13 mouse cellular contexts compared by ENCODE assay signal in genomic region chr12:81616980-81617379, GRCm38 (mm10). TPM values are rescaled to one million over a fixed set of nuclear protein-coding genes. Genes with fewer than 3 reads are reported as not detected.
A peak's percentile ranks its signal among the peaks of the same experiment; 100 is the strongest.
DNase-seq lines count a peak whose midpoint lies in the region.
"Had no signal": no experiment of that assay in that cellular context is flagged by ENCODE, and none has a peak within 500 bp of the region (broad histone marks: within the 10 kb centered on the region; RNA-seq: fewer than 3 reads in every experiment).

No protein-coding gene starts in this region.

- DNase-seq in left cerebral cortex, adult 18-20 months (ENCODE audit: low spot score in 2 of 2), result peak; percentile 53 to 65
- DNase-seq in left cerebral cortex, postnatal 10 days (ENCODE audit: extremely low spot score in 1 of 2, low spot score in 2 of 2), result no peak
- peak; percentile 91 for DNase-seq in brain, adult 2 months (ENCODE audit: low read depth, low spot score)
- DNase-seq in left cerebral cortex, postnatal 36 days (ENCODE audit: low spot score in 2 of 2), result peak; percentile 37 to 48
- DNase-seq in urinary bladder, postnatal 25 days (ENCODE audit: low spot score), result peak; percentile 15
- DNase-seq in adrenal gland, postnatal 36 days, result no peak
- no peak for DNase-seq in embryo, embryonic 11 days
- DNase-seq: cerebellum, adult 18-20 months; gastrocnemius, adult 2 months; heart, postnatal 36 days; lung, adult 2 months; thymus, postnatal 14 days had no signal

- intact Hi-C loops in left cerebral cortex, postnatal 10 days (cut with DNase I), result loop anchor here (5.0 kb wide), 2 partner anchors 70 to 85 kb away; no protein-coding TSS in a partner anchor
- intact Hi-C loops in left cerebral cortex, postnatal 36 days (cut with DNase I), result loop anchor here (5.0 kb wide), 1 partner anchor 70 kb away; no protein-coding TSS in a partner anchor

RNA-seq across cellular contexts. Expression of gene Ttc9, which starts 14.1 kb away (rescaled TPM):
- total RNA-seq in left cerebral cortex, adult 18-20 months (2021), result 10 to 100 TPM; 49.1 to 52.8 TPM
- 10 to 100 TPM; 76.7 to 78.7 TPM for total RNA-seq in left cerebral cortex, postnatal 10 days (2021)
- total RNA-seq in left cerebral cortex, postnatal 36 days (2021), result 10 to 100 TPM; 50.2 to 56.7 TPM
- total RNA-seq in adrenal gland, postnatal 36 days (2021), result 1 to 10 TPM; 4.4 TPM
- total RNA-seq: CH12.LX had no signal

RNA-seq across cellular contexts. Expression of gene Med6, which starts 22.2 kb away (rescaled TPM):
- total RNA-seq in left cerebral cortex, adult 18-20 months (2021), result 10 to 100 TPM; 28.7 to 29.2 TPM
- total RNA-seq in left cerebral cortex, postnatal 10 days (2021), result 10 to 100 TPM; 22.1 to 24.9 TPM
- total RNA-seq in left cerebral cortex, postnatal 36 days (2021), result 10 to 100 TPM; 26.5 to 30.6 TPM
- total RNA-seq in adrenal gland, postnatal 36 days (2021), result 10 to 100 TPM; 23.8 to 24.8 TPM

RNA-seq across cellular contexts. Expression of gene Adam21, which starts 48.7 kb away (rescaled TPM):
- under 1 TPM; 0.21 to 0.51 TPM for total RNA-seq in left cerebral cortex, adult 18-20 months (2021)
- under 1 TPM; 0.30 TPM for total RNA-seq in left cerebral cortex, postnatal 10 days (2021)
- total RNA-seq in left cerebral cortex, postnatal 36 days (2021), result under 1 TPM; 0.27 to 0.70 TPM
- not detected for total RNA-seq in adrenal gland, postnatal 36 days (2021)
- total RNA-seq: CH12.LX; gastrocnemius, adult 2 months; heart, postnatal 36 days had no signal

Comparison
In these comparisons a context has a peak if more than half of its experiments do, and no peak if none do; other contexts are left out.
1. DNase-seq: peak in left cerebral cortex, adult 18-20 months (2 of 2), brain, adult 2 months (single experiment), left cerebral cortex, postnatal 36 days (2 of 2) and urinary bladder, postnatal 25 days (single experiment); none in left cerebral cortex, postnatal 10 days (0 of 2), adrenal gland, postnatal 36 days (0 of 2) and embryo, embryonic 11 days (single experiment).
2. RNA of gene Ttc9, which starts 14.1 kb away (total RNA-seq): 76.7 to 78.7 TPM in left cerebral cortex, postnatal 10 days, 50.2 to 56.7 TPM in left cerebral cortex, postnatal 36 days and 49.1 to 52.8 TPM in left cerebral cortex, adult 18-20 months; 4.4 TPM in adrenal gland, postnatal 36 days; every median in the first group is over 4 times any median in the second.